Mouse (Mus musculus) bone marrow macrophage, adult 2 months (primary cell): ENCODE measurements around the gene Clta.

Experiments
- CTCF ChIP-seq: IDR thresholded peaks from 2 replicates; pipeline ENCODE4 v1.5.1; 2012; ENCODE audit warnings: low read depth, mild to moderate bottlenecking, low read length, moderate library complexity
- POLR2A ChIP-seq: IDR thresholded peaks from 2 replicates; pipeline ENCODE4 v1.6.1; 2012; ENCODE audit warnings: mild to moderate bottlenecking, low read depth, low read length, borderline replicate concordance

DNA sequence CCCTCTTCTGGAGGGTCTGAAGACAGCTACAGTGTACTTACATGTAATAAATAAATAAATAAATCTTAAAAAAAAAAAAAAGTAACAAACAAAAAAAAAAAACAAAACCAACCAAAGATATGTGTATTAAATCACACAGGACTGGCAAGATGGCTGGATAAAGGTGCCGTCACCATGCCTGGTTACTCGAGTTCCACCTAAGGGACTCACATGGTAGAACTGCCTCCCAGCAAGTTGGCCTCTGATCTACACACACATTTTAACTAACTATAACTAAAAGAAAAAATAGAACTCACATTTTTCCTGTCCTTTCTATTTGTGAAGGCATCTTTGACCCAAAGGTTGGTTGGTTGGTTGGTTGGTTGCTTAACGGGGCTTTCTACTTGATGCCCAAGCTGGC, 7.5 kb downstream of the Clta start:
- no peak for TF ChIP-seq POLR2A
- no peak for TF ChIP-seq CTCF
